Mouse (Mus musculus) megakaryocyte, embryonic 14.5 days (primary cell): ENCODE measurements around the gene Maz.

Experiments used
- FLI1 ChIP-seq: IDR thresholded peaks from 2 replicates; pipeline ENCODE4 v1.6.1; 2012; ENCODE audit warnings: low read length, inconsistent platforms, mixed read lengths
- GATA1 ChIP-seq: IDR thresholded peaks from 3 replicates; pipeline ENCODE4 v1.6.1; 2012; ENCODE audit warnings: mixed read lengths, low read length, inconsistent platforms, borderline replicate concordance

DNA sequence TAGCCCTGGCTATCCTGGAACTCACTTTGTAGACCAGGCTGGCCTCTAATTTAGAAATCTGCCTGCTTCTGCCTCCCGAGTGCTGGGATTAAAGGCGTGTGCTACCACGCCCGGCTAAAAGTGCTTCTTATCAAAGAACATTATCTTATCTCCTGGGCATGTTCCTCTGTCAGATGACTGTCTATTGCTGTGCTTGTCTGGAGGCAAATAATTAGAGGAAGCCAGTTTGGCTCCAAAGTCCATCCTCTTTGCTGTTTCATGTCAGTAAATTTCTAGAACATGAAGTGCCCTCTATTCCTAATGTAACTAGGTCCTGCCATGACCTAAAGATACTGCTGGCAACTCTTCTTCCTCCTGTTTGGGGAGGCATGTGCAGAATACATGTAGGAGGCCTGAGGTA is 44.8 kb downstream of the Maz start:
- TF ChIP-seq GATA1 (no peak), FLI1 (no peak)
